Mouse (Mus musculus) lung, postnatal 0 days (tissue): Measurements from ENCODE around the gene Pfn4. TPM values are rescaled to one million over a fixed set of nuclear protein-coding genes. Genes with fewer than 3 reads are reported as not detected.
"Not testable (repeated sequence)": the region's sequence is repeated elsewhere in the genome, so short reads cannot be mapped to it uniquely, and the experiment has no call there.

Source experiments
- ATAC-seq: fragments of 200-750 bp; cut with Nextera tagmentation; 2 replicates; pipeline ENCODE4 v1.8.0; 2017; ENCODE audit warnings: moderate library complexity
- DNase-seq: peaks from one replicate; pipeline ENCODE4 v3.0.0-alpha.2; 2016; ENCODE audit warnings: low spot score
- H3K27ac ChIP-seq: fragments of 300-500 bp; sonication (generic); 2 replicates; pipeline ENCODE4 v1.5.1; 2014; ENCODE audit warnings: antibody characterized with exemption, mild to moderate bottlenecking, low read length, mixed read lengths
- H3K27me3 ChIP-seq: fragments of 300-500 bp; sonication (generic); replicated peaks from 2 replicates; pipeline ENCODE4 v1.6.1; 2014; ENCODE audit warnings: low read length, mixed read lengths; ENCODE audit not compliant: insufficient read depth
- H3K36me3 ChIP-seq: fragments of 300-500 bp; sonication (generic); 2 replicates; pipeline ENCODE4 v1.6.1; 2014; ENCODE audit warnings: low read length, mixed read lengths; ENCODE audit not compliant: insufficient read depth
- H3K4me1 ChIP-seq: fragments of 300-500 bp; sonication (generic); 2 replicates; pipeline ENCODE4 v1.6.1; 2014; ENCODE audit warnings: antibody characterized with exemption, low read depth, low read length, mixed read lengths; ENCODE audit not compliant: insufficient read depth
- H3K4me2 ChIP-seq: fragments of 300-500 bp; sonication (generic); replicated peaks from 2 replicates; pipeline ENCODE4 v1.6.1; 2014; ENCODE audit warnings: low read depth, mild to moderate bottlenecking, low read length, moderate library complexity, mixed read lengths
- H3K4me3 ChIP-seq: fragments of 300-500 bp; sonication (generic); 2 replicates; pipeline ENCODE4 v1.5.1; 2014; ENCODE audit warnings: low read depth, low read length
- H3K9ac ChIP-seq: fragments of 300-500 bp; sonication (generic); replicated peaks from 2 replicates; pipeline ENCODE4 v1.6.1; 2014; ENCODE audit warnings: low read depth, mild to moderate bottlenecking
- H3K9me3 ChIP-seq: fragments of 300-500 bp; sonication (generic); 2 replicates; pipeline ENCODE4 v1.6.1; 2016; ENCODE audit warnings: low read length, mixed read lengths
- CTCF ChIP-seq: IDR thresholded peaks from 2 replicates; pipeline ENCODE4 v1.5.1; 2016; ENCODE audit warnings: antibody characterized with exemption, mild to moderate bottlenecking
- EP300 ChIP-seq: IDR thresholded peaks from 2 replicates; pipeline ENCODE4 v1.6.1; 2016; ENCODE audit warnings: antibody characterized with exemption, mild to moderate bottlenecking, control low read depth
- WGBS: fragments of 180-500 bp; shearing (Covaris S2); extraction: QIAGEN DNeasy Blood & Tissue Kit; methylation state at CpG from one replicate; pipeline ENCODE4 v1.1.7; 2014; 5-methylcytosine and 5-hydroxymethylcytosine counted together
- polyA plus RNA-seq: library from polyadenylated mRNA; unstranded; fragments of >200 nt; fragmentation: Nextera tagmentation; extraction: Ambion mirVana; gene quantifications from 2 replicates; pipeline ENCODE4 v1.2.1, GENCODE M21; 2015

Gene Pfn4
- polyA plus RNA-seq, 1 experiment from 2014 or later, result 1.3 TPM

DNA sequence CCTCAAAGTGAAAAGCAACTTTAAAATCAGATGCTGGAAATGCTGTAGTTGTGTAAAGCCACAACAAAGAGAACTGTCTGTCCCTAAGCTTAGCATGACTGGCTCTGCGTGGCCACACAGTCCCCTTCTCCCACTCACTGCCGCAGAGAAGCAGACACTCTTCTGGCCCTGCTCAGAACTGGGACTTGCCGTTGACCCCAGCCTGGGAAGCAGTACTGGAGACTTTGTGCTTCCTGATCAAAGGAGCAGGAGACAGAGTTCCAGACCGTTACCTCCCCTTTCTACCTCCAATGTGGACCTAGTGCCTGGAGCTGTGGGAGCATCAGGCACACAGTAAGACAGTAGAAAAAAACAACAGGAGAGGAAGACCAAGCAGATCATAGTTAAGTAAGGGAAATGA is 36.5 kb upstream of the Pfn4 start:
- ATAC-seq, result no peak

DNA sequence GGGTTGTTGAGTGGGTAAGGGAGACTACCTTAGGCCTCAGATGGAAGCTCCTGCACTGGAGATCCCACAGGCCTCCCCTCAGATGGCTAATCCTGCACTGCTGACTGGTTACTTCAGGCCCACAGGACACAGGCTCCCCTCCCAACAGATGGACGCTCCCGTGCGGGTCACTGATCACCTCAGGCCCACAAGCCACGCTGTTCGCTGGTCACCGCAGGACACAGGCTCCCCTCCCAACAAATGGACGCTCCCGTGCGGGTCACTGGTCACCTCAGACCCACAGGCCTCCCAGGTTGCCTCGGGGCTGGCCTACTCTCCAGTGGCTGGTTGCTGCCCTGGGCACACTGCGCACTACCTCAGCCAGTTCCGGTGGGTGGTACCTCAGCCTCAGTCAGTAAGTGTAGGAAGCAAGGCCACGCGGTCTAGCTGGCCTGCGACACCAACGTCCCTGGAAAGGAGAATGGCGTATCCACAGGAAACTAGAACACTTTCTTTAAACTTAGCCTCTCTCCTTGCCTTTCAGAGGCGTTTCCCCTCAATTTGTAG is 30.7 kb upstream of the Pfn4 start, which contains the start of gene Fam228a:
Gene Fam228a, minus strand, starts transcription at position 400 of the 546 bp plus-strand sequence.
- 89% methylated on average over 18 of the region's 18 CpGs for WGBS
- H3K27me3 ChIP-seq, result no peaks in the 10 kb centered on the region
- no peak for ATAC-seq

More for the DNA sequence above, 36.5 kb upstream of the Pfn4 start:
- Histone ChIP-seq H3K4me3 (no peak overlapping the region), H3K9me3 (no peaks in the 10 kb centered on the region), H3K36me3 (no peaks in the 10 kb centered on the region), H3K27ac (no peak overlapping the region), H3K4me1 (no peaks in the 10 kb centered on the region), H3K27me3 (no peaks in the 10 kb centered on the region), H3K4me2 (no peak overlapping the region), H3K9ac (no peak overlapping the region)
- WGBS, result 45% methylated on average over 4 of the region's 4 CpGs
- TF ChIP-seq CTCF, result no peak
- no peak for TF ChIP-seq EP300
- DNase-seq, result no peak

DNA sequence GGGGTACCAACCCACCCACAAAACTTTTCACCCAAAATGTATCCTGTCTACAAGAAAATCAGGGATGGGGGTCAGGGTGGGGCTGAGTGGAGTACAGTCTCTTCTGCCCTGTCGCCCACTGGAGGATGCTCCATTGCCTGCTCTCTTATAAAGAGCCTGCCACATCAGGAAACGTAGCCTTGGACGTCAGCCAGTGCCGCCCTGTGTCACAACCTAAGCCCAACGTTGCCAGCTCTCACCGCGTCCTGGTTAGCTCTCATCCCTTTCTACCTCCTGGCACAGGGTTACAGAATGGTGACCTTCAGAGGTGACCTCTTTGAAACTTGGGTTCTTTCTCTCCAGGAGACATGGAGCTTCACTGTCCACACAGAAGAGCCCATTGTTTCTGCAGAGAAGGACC is 28.0 kb upstream of the Pfn4 start:
- Histone ChIP-seq H3K4me2 (no peak overlapping the region), H3K4me3 (no peak overlapping the region), H3K9me3 (no peaks in the 10 kb centered on the region), H3K36me3 (no peaks in the 10 kb centered on the region), H3K27ac (no peak overlapping the region), H3K9ac (no peak overlapping the region), H3K27me3 (no peaks in the 10 kb centered on the region), H3K4me1 (no peaks in the 10 kb centered on the region)
- 53% methylated on average over 7 of the region's 7 CpGs for WGBS
- DNase-seq (no peak), ATAC-seq (no peak)
- TF ChIP-seq EP300 (no peak), CTCF (no peak)

More for the DNA sequence above, 30.7 kb upstream of the Pfn4 start, which contains the start of gene Fam228a:
- no peak for DNase-seq
- Histone ChIP-seq H3K9me3 (no peaks in the 10 kb centered on the region), H3K27ac (no peak within 1 kb of the TSS), H3K4me3 (no peak within 1 kb of the TSS), H3K9ac (no peak within 1 kb of the TSS), H3K36me3 (no peaks in the 10 kb centered on the region), H3K4me1 (no peaks in the 10 kb centered on the region), H3K4me2 (no peak within 1 kb of the TSS)
- TF ChIP-seq CTCF (no peak), EP300 (no peak)

DNA sequence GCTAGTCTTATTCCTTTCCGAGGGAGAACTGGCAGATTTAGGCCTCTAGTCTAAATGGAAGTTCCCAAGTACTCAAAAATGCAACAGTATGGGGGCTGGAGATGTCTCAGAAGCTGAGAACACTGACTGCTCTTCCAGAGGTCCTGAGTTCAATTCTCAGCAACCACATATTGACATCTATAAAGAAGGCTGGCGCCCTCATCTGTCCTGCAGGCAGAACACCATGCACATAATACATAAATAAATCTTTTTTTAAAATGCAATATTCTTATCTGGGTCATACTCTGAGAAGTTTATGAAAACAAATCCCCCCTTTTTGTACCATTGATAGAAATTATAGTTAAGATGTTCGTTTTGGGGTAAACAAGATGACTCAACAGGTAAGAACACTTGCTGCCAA is 26.6 kb upstream of the Pfn4 start:
- DNase-seq (no peak), ATAC-seq (no peak)
- H3K4me2 ChIP-seq, result no peak overlapping the region
- no peak for TF ChIP-seq EP300
- H3K9ac ChIP-seq, result no peak overlapping the region
- no peaks in the 10 kb centered on the region for H3K36me3 ChIP-seq
- H3K9me3 ChIP-seq, result no peaks in the 10 kb centered on the region
- 90% methylated on average over 3 of the region's 3 CpGs for WGBS
- H3K4me1 ChIP-seq, result no peaks in the 10 kb centered on the region
- no peak overlapping the region for H3K4me3 ChIP-seq
- no peaks in the 10 kb centered on the region for H3K27me3 ChIP-seq
- no peak overlapping the region for H3K27ac ChIP-seq

DNA sequence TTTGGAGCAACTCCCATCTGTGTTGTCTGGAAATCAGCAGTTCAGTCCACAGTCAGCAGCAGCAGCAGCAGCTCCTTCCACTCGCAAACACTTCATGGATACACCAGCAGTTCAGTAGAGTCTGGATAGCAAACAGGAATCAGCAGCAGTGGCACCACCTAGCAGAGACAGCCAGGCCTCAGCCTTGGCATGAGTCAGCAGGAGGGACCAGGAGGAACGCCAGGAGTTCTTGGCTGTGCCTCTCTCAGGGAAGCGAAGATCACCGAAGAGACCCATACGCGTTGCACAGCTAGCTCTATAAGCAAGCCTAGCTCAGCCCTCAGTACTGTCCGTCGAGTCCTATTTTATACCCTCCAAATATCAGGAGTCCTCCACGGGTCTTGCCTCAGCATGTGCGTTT is 24.3 kb upstream of the Pfn4 start:
- no peak overlapping the region for H3K4me2 ChIP-seq
- no peaks in the 10 kb centered on the region for H3K36me3 ChIP-seq
- ATAC-seq (no peak), DNase-seq (no peak)
- no peak overlapping the region for H3K27ac ChIP-seq
- H3K9me3 ChIP-seq, result no peaks in the 10 kb centered on the region
- H3K4me1 ChIP-seq, result no peaks in the 10 kb centered on the region
- H3K4me3 ChIP-seq, result no peak overlapping the region
- H3K27me3 ChIP-seq, result no peaks in the 10 kb centered on the region
- WGBS, result 89% methylated on average over 10 of the region's 10 CpGs
- no peak for TF ChIP-seq EP300
- TF ChIP-seq CTCF, result no peak
- H3K9ac ChIP-seq, result no peak overlapping the region

DNA sequence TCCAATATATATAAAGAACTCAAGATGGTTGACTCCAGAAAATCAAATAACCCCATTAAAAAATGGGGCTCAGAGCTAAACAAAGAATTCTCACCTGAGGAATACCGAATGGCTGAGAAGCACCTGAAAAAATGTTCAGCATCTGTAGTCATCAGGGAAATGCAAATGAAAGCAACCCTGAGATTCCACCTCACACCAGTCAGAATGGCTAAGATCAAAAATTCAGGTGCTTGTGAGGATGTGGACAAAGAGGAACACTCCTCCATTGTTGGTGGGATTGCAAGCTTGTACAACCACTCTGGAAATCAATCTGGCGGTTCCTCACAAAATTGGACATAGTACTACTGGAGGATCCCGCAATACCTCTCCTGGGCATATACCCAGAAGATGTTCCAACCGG is 14.4 kb upstream of the Pfn4 start:
- not testable (repeated sequence) for H3K4me3 ChIP-seq, H3K4me1 ChIP-seq, H3K36me3 ChIP-seq, H3K9me3 ChIP-seq, H3K9ac ChIP-seq, ATAC-seq, H3K27ac ChIP-seq, DNase-seq, H3K27me3 ChIP-seq, H3K4me2 ChIP-seq
- 93% methylated on average over 4 of the region's 4 CpGs for WGBS

DNA sequence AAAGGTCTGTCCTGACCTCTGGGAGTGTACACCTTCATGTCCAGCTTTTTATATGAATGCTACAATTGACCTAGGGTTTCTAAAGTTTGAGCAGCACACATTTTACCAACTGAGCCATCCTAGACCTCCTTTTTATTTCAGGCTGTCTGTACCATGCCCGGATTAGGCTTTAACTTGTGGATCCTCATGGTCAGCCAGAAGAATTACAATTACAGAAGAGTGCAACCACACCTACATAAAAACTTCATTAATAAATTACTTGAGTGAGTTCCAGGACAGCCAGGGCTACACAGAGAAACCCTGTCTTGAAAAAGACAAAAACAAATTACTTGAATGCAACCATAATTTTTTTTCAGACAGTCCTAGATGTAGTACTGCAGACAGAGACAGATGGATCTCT is 11.8 kb upstream of the Pfn4 start:
- H3K27ac ChIP-seq, result no peak overlapping the region
- no peak overlapping the region for H3K4me3 ChIP-seq
- H3K36me3 ChIP-seq, result no peaks in the 10 kb centered on the region
- H3K4me2 ChIP-seq, result no peak overlapping the region
- no peaks in the 10 kb centered on the region for H3K27me3 ChIP-seq
- 70% methylated on average over 1 of the region's 1 CpGs for WGBS
- TF ChIP-seq EP300, result no peak
- no peak for TF ChIP-seq CTCF
- H3K9ac ChIP-seq, result no peak overlapping the region
- no peaks in the 10 kb centered on the region for H3K9me3 ChIP-seq
- H3K4me1 ChIP-seq, result no peaks in the 10 kb centered on the region
- ATAC-seq (no peak), DNase-seq (no peak)
